Mouse (Mus musculus) B cell, adult 2 months (primary cell): ENCODE measurements around the gene Trim40.
A peak's percentile ranks its signal among the peaks of the same experiment; 100 is the strongest.

Experiments used
- DNase-seq, 2 experiments: peaks; one replicate each; pipeline ENCODE4 v3.0.0; 2022

Gene Trim40

GRCm38 (mm10) chr17:36890073-36890903 is at the start of gene Trim40:
Trim40 (minus strand) TSS chr17:36890123.
- DNase-seq: no peak

GRCm38 (mm10) chr17:36938056-36938455 is 48.1 kb upstream of the Trim40 start:
- DNase-seq: no peak

GRCm38 (mm10) chr17:36931806-36932205 is 41.9 kb upstream of the Trim40 start:
- no peak for DNase-seq

GRCm38 (mm10) chr17:36931130-36931529 is 41.2 kb upstream of the Trim40 start:
- no peak for DNase-seq

- DNase-seq: no peak
These were observed 40.3 kb upstream of the Trim40 start for GRCm38 (mm10) chr17:36930233-36930632.

GRCm38 (mm10) chr17:36929236-36929932 is 39.5 kb upstream of the Trim40 start:
- no peak for DNase-seq

- no peak for DNase-seq
These were observed 37.7 kb upstream of the Trim40 start for GRCm38 (mm10) chr17:36927496-36928120.

- DNase-seq: no peak
These were observed 33.6 kb upstream of the Trim40 start for GRCm38 (mm10) chr17:36923491-36923890.

- no peak for DNase-seq
These were observed 32.8 kb upstream of the Trim40 start for GRCm38 (mm10) chr17:36922715-36923114.

GRCm38 (mm10) chr17:36920239-36920638 is 30.3 kb upstream of the Trim40 start:
- DNase-seq: no peak

GRCm38 (mm10) chr17:36915076-36915475 is 25.2 kb upstream of the Trim40 start:
- peak; percentile 72 to 75 for DNase-seq

GRCm38 (mm10) chr17:36914108-36914507 is 24.2 kb upstream of the Trim40 start:
- peak; percentile 81 to 85 for DNase-seq

- DNase-seq: no peak
These were observed 22.1 kb upstream of the Trim40 start for GRCm38 (mm10) chr17:36912031-36912430.

GRCm38 (mm10) chr17:36909802-36910201 is 19.9 kb upstream of the Trim40 start:
- no peak for DNase-seq

GRCm38 (mm10) chr17:36908235-36908634 is 18.3 kb upstream of the Trim40 start:
- DNase-seq: no peak

GRCm38 (mm10) chr17:36903651-36904050 is 13.7 kb upstream of the Trim40 start:
- DNase-seq: no peak

GRCm38 (mm10) chr17:36900691-36901090 is 10.8 kb upstream of the Trim40 start:
- no peak for DNase-seq

GRCm38 (mm10) chr17:36900001-36900400 is 10.1 kb upstream of the Trim40 start:
- DNase-seq: no peak

- DNase-seq: no peak
These were observed 9.5 kb upstream of the Trim40 start for GRCm38 (mm10) chr17:36899376-36899775.

GRCm38 (mm10) chr17:36897552-36898205 is 7.8 kb upstream of the Trim40 start, which contains the start of gene Trim31:
Trim31 (plus strand) TSS chr17:36898118.
- no peak for DNase-seq

GRCm38 (mm10) chr17:36897065-36897464 is 7.1 kb upstream of the Trim40 start:
- no peak for DNase-seq

GRCm38 (mm10) chr17:36896583-36896982 is 6.7 kb upstream of the Trim40 start:
- no peak for DNase-seq

- no peak for DNase-seq
These were observed 3.5 kb upstream of the Trim40 start for GRCm38 (mm10) chr17:36893387-36893786.
